Mouse (Mus musculus) brown adipose tissue, adult 24 weeks (tissue): Measurements from ENCODE around the gene Frmd4b. TPM values are rescaled to one million over a fixed set of nuclear protein-coding genes. Genes with fewer than 3 reads are reported as not detected.

Experiments used
- H3K27ac ChIP-seq: fragments of 200-500 bp; replicated peaks from 2 replicates; pipeline ENCODE4 v1.5.1; 2012; ENCODE audit warnings: low read depth, mild to moderate bottlenecking, low read length
- H3K4me1 ChIP-seq: fragments of 200-500 bp; 2 replicates; pipeline ENCODE4 v1.6.1; 2012; ENCODE audit warnings: low read length, mixed read lengths; ENCODE audit not compliant: control insufficient read depth, insufficient read depth, insufficient read length
- H3K4me3 ChIP-seq: fragments of 200-500 bp; 2 replicates; pipeline ENCODE4 v1.5.1; 2012; ENCODE audit warnings: low read depth, mild to moderate bottlenecking, low read length, moderate library complexity; ENCODE audit not compliant: insufficient read depth
- polyA plus RNA-seq: library from polyadenylated mRNA; stranded (reverse); fragments of >200 nt; gene quantifications from 2 replicates; pipeline ENCODE4 v1.2.4, GENCODE M21; 2012; ENCODE audit not compliant: missing spikeins, insufficient read depth, insufficient read length

The Frmd4b gene
- polyA plus RNA-seq, 1 experiment = 3.2 TPM

- H3K27ac ChIP-seq = no peak overlapping the region
- peaks cover 9% of the 10 kb centered on the region; the same call in 1 of the 2 replicates for H3K4me1 ChIP-seq
- no peak overlapping the region for H3K4me3 ChIP-seq
Observed at GRCm38 (mm10) chr6:97292096-97292495, 325.2 kb downstream of the Frmd4b start.

GRCm38 (mm10) chr6:97291159-97291908, 326.0 kb downstream of the Frmd4b start:
- H3K4me3 ChIP-seq = no peak overlapping the region
- H3K27ac ChIP-seq = peak overlapping the region; percentile 30
- peaks cover 9% of the 10 kb centered on the region; the same call in 1 of the 2 replicates for H3K4me1 ChIP-seq

DNA sequence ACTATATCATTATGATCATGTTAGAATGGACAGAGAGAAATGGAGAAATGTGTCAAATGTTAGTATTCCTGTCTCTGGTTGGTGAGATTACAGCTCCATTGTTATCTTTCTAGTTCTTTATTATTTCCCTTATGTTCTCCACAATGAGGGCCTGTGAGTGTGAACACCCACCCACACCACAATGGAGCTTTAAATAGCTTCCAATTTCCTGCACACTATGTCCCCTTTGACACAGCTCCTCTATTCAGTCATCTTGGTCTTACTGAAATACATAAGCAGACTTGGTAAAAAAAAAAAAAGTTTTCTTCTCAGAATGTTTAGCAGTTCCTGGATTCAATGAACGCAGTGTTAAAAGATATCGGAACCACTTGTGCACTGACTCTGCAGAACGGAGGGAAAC, 326.7 kb downstream of the Frmd4b start:
- Histone ChIP-seq H3K4me1 (peaks cover 9% of the 10 kb centered on the region; the same call in 1 of the 2 replicates), H3K27ac (peak overlapping the region; percentile 30; the same call in 1 of the 2 replicates), H3K4me3 (no peak overlapping the region)

GRCm38 (mm10) chr6:97289838-97290237, 327.5 kb downstream of the Frmd4b start:
- no peak overlapping the region for H3K27ac ChIP-seq
- peaks cover 9% of the 10 kb centered on the region; the same call in 1 of the 2 replicates for H3K4me1 ChIP-seq
- no peak overlapping the region for H3K4me3 ChIP-seq

- Histone ChIP-seq H3K4me3 (no peak overlapping the region), H3K27ac (no peak overlapping the region), H3K4me1 (peaks cover 9% of the 10 kb centered on the region; the same call in 1 of the 2 replicates)
Observed at GRCm38 (mm10) chr6:97289316-97289820, 328.0 kb downstream of the Frmd4b start.

- no peak overlapping the region for H3K4me3 ChIP-seq
- no peak overlapping the region for H3K27ac ChIP-seq
- peaks cover 7% of the 10 kb centered on the region; the same call in 1 of the 2 replicates for H3K4me1 ChIP-seq
Observed at GRCm38 (mm10) chr6:97288047-97288855, 329.1 kb downstream of the Frmd4b start.

- H3K4me3 ChIP-seq = no peak overlapping the region
- H3K4me1 ChIP-seq = peaks cover 3% of the 10 kb centered on the region; the same call in 1 of the 2 replicates
- H3K27ac ChIP-seq = no peak overlapping the region
Observed at GRCm38 (mm10) chr6:97286332-97286731, 331.0 kb downstream of the Frmd4b start.

- no peak overlapping the region for H3K4me3 ChIP-seq
- no peaks in the 10 kb centered on the region for H3K4me1 ChIP-seq
- H3K27ac ChIP-seq = no peak overlapping the region
Observed at GRCm38 (mm10) chr6:97283676-97284075, 333.7 kb downstream of the Frmd4b start.

DNA sequence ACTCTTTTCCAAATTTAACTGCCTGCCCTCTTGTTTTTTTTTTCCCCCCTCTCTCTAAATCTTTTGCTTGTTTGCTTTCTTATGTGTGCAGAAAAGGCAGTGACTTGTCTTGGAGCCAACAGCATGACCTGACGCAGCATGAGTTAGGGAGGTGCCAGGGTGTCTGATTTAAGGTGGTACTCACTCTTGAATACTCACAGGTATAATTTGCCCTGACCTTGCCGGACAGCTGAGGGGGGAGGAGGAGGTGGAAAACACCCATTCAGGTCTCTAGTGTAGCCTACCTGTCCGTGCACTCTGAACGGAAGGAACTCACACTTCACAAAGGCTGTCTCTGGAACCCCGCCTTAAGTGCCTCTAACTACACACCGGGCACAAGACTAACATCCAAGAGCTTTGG, 338.5 kb downstream of the Frmd4b start:
- H3K4me1 ChIP-seq = no peaks in the 10 kb centered on the region

DNA sequence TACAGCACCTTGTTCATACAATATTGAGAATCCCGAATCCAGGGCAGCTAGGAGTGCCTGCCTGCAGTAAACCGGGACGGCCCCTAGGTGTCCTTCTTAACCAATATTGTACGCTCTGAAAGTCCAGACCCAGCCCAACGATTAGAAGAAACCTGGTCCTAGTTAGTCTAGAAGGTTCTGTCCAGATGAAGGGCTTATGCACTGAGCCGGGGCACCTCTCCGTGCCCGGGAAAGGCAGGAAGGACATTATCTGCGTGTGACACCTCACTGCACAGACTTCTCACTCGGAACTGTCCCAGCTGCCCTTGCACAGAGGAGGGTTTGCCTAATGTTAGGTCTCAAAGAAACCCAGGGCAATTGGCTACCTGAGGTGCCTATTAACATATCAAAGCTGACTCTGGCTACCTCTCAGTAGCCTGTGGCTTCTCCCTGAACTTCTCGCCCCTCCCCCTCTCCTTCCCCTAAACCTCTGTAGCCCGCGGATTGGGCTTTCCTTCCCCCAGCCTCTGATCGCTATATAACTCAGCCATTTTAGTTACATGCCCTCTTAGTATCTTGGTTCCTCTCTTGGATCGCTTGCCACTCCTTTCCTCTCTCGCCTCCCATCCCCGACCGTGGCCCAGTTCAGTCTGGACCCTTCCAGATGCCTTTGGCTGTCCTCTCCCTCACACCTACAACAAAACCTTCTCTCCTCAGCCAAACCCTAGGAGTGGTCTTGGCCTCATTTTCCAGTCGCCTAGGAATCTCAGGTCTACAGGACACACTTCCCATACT, 339.1 kb downstream of the Frmd4b start:
- H3K4me1 ChIP-seq = no peaks in the 10 kb centered on the region
- peak overlapping the region; percentile 35 for H3K4me3 ChIP-seq
- no peak overlapping the region for H3K27ac ChIP-seq

More for the DNA sequence above, 338.5 kb downstream of the Frmd4b start:
- Histone ChIP-seq H3K4me3 (no peak overlapping the region), H3K27ac (no peak overlapping the region)

GRCm38 (mm10) chr6:97276890-97277497, 340.3 kb downstream of the Frmd4b start:
- no peak overlapping the region for H3K27ac ChIP-seq
- no peaks in the 10 kb centered on the region for H3K4me1 ChIP-seq
- H3K4me3 ChIP-seq = no peak overlapping the region

GRCm38 (mm10) chr6:97276366-97276765, 341.0 kb downstream of the Frmd4b start:
- no peaks in the 10 kb centered on the region for H3K4me1 ChIP-seq
- no peak overlapping the region for H3K27ac ChIP-seq
- H3K4me3 ChIP-seq = no peak overlapping the region

GRCm38 (mm10) chr6:97275760-97276159, 341.6 kb downstream of the Frmd4b start:
- H3K27ac ChIP-seq = no peak overlapping the region
- H3K4me1 ChIP-seq = no peaks in the 10 kb centered on the region
- no peak overlapping the region for H3K4me3 ChIP-seq

DNA sequence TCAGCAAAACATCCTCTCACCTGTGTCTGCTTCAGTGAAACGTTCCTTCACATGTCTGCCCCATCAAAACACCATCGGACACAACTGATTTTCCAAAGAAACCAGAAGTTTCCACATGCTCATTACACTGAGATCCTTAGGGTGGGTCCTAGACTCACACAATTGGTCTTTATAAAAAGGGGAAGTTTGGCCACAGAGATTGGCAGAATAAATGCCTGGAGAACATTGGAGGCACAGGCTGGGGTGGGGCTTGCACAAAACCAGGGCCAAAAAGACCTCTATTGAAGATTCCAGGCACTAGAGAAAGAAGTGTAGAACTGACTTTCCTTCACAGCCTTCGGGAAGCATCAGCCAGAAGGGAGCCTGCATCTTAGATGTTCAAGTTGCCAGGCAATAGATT, 343.6 kb downstream of the Frmd4b start:
- no peak overlapping the region for H3K4me3 ChIP-seq
- H3K4me1 ChIP-seq = no peaks in the 10 kb centered on the region
- H3K27ac ChIP-seq = no peak overlapping the region
